Mouse (Mus musculus) c-Kit-positive CD71-negative TER-119-negative erythroid progenitor cells, embryonic 14.5 days (primary cell): Measurements from ENCODE around the gene Fuom.
A peak's percentile ranks its signal among the peaks of the same experiment; 100 is the strongest.
"Not testable (repeated sequence)": the region's sequence is repeated elsewhere in the genome, so short reads cannot be mapped to it uniquely, and the experiment has no call there.

Experiments
- DNase-seq: peaks from one replicate; pipeline ENCODE4 v3.0.0-alpha.2; 2013; ENCODE audit warnings: low read depth

Gene Fuom

GRCm38 (mm10) chr7:140101993-140102860 is at the start of gene Fuom:
TSS of gene Fuom (minus strand) at chr7:140102441.
- peak; percentile 76 for DNase-seq

DNA sequence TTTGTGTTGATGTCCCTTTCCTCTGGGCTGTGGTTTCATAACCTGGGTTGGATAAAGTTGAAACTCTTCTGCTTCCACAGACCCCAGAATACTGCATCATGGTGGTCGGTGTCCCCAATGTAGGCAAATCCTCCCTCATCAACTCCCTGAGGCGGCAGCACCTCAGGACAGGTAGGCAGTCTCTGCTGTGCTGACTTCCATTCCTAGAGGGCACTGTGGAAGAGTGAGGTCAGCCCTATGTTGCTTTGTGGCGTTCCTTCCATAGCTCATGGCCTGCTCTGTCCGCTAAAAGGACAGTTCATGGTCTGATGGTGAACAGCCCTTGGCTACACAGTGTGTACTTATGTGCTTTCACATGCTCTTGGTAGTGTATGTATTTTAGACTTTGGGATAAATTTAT is 42.3 kb upstream of the Fuom start:
- no peak for DNase-seq

GRCm38 (mm10) chr7:140141350-140141749 is 39.1 kb upstream of the Fuom start:
- peak; percentile 65 for DNase-seq

- DNase-seq = no peak
Observed at GRCm38 (mm10) chr7:140138021-140138310, 35.7 kb upstream of the Fuom start.

GRCm38 (mm10) chr7:140137135-140138020 is 35.1 kb upstream of the Fuom start, which contains the start of gene Mtg1:
TSS of gene Mtg1 (plus strand) at chr7:140137564.
- peak; percentile 84 for DNase-seq

DNA sequence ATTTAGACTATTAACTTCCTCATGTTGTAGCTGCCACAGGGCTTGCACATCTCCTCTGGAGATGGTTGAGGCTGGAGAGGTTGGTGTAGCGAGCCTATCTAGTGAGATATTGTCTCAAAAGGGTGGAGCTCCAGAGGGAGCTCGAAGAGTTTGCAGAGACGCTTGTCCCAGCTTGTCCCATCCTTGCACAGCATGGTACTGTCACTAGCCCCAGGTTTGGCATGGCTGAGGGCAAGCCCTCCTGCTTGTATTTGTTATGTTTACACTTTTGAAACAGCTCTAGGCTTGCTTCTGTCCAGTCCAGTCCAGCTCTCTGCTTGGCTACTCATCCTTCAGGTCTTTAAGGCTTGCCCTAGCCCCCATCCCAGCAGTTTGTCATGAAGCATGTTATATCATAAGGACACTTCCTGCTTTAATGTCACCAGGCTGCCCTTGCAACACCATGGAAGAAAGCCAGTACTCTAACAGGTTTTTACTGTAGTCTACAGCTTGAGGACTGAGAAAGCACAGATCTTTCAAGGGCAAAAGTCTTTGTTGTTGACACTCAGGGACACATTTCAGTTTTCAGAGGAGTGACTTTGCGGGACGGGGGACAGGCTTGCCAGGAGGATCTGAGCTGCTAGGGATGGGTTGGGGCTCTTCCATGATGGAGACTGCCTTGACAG is 33.0 kb upstream of the Fuom start:
- DNase-seq = no peak

DNA sequence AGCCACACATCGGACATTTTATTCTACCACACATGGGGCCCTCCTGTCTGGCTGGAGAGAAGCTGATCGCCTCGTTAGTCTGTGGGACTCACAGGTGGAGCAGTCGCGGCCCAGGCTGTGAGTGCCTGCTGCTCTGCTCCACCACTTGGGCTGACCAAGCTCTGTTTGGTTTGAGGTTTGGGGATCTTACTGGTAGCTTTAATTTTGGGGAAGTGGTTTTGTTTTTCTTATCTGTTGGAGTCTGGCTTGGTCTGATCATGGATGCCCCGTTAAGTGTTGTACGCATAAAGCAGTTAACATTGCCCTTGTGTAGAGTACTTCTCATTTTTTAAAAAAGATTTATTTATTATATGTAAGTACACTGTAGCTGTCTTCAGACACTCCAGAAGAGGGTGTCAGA is 31.8 kb upstream of the Fuom start:
- DNase-seq = not testable (repeated sequence)

DNA sequence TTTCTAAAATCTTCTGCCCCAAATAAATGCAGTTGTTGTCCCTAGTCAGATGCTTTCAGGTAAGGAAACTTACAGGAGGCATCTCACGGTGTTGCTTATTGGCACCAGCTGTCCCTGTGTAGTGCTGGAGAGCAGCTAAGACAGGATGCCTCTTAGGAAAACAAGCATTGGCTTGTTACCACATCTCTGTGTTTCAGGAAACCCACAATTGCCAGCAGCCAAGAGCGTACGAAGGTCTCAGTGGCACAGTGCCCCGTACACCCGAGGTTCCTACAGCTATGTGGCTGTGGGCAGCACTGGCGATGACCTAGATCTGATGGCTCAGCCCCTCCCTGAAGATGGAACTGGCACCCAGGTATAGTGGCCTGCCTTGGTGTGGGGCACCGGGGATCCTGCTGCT is 29.9 kb upstream of the Fuom start:
- not testable (repeated sequence) for DNase-seq

- DNase-seq = no peak
Observed at GRCm38 (mm10) chr7:140127911-140128310, 25.7 kb upstream of the Fuom start.

GRCm38 (mm10) chr7:140126934-140127333 is 24.7 kb upstream of the Fuom start:
- DNase-seq = no peak

- no peak for DNase-seq
Observed at GRCm38 (mm10) chr7:140126022-140126350, 23.7 kb upstream of the Fuom start.

- DNase-seq = peak; percentile 85
Observed at GRCm38 (mm10) chr7:140125278-140126021, 23.2 kb upstream of the Fuom start.

DNA sequence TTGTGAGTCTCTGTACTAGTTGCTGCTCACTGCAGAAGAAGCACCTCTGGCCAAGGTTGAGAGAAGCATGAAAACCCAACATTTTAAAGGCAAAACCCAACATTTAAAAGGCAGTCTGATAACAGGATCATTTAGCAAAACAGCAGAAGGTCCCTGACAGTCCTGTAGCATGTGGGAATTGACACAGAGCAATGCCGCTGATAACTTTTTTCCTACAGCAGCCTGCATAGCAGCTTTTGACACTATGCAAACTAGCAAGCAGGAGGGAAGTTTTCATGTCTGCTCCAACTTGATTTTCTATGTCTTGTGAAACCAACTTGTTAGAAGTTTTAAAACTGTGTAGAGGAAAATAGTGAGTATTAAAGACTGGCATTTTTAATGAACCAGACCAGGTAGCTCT is 22.1 kb upstream of the Fuom start:
- no peak for DNase-seq

GRCm38 (mm10) chr7:140122765-140123164 is 20.5 kb upstream of the Fuom start:
- no peak for DNase-seq

DNA sequence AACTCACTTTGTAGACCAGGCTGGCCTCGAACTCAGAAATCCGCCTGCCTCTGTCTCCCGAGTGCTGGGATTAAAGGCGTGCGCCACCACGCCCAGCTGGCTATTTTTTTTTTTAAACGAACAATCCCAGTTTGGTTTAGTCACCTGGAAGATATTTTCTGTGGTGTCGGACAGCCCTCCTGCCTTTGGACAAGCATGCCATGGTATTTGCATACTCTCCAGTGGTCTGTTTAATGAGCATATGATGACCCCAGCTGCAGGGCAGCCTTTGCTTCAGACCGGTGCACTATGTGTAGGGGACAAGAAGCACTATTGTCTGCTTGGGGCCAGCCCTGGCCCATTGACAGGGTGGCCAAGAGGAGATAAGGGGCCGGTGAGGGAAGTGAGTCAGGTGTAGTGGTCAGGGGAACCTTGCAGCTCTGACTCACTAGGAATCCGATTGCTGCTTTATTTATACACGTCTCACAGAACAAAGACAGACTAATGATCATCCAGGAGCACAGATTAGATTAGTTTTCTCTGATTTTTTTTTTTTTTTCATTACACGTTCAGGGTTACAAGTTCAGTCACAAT is 19.2 kb upstream of the Fuom start:
- no peak for DNase-seq

DNA sequence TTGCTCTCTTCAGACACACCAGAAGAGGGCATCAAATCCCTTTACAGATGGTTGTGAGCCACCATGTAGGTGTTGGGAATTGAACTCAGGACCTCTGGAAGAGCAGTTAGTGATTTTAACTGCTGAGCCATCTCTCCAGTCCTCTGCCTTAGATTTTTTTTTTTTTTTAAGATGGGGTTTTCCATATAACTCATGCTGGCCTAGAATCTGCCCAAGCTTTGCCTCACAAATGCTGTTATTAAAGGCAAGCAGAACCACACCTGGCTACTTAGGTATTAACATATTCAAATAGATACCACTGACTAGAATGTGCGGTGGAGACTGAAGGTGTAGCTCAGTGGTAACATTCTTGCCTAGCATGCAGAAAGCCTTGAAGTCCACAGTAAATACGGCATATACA is 18.2 kb upstream of the Fuom start:
- DNase-seq = no peak

GRCm38 (mm10) chr7:140116329-140117054 is 14.3 kb upstream of the Fuom start, which contains the start of gene Echs1:
TSS of gene Echs1 (minus strand) at chr7:140116476.
- DNase-seq = peak; percentile 87

DNA sequence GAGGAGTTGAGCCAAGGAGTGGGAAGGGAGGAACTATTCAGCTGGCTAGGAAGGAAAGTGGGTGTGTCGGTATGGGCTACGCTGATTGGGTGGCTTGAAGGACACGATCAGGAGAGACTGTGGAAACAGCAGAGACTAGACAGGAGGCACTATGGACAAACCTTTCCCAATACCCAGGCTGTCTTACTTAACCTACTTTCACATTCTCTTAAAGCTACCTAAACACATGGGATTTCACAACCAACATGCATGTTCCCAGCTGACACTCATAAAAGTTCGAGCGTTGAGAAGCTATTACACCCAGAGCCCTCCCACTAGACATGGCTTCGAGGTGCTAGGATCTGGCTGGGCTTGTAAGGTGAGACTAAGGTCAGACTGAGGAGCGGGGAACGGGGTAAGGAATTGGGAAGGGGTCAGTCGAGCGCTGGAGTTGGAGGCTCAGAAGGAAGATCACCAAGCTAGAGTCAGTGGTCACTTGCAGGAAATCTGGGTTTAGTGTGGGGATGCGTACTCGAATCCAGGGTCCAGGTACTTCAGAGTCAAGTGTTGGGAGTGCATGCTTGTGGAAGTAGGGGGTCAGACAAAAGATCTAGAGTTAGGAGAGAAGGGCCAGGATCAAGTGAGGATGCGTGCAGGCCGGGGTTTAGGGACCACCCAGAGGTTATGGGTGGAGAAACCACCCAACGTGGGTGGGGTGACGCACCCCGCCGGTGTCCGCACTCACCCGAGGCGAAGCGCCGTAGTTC is 13.5 kb upstream of the Fuom start, which contains the start of gene Paox:
Paox (plus strand) TSS at position 217 of the 746 bp plus-strand sequence.
- DNase-seq = no peak

- DNase-seq = no peak
Observed at GRCm38 (mm10) chr7:140111943-140112342, 9.7 kb upstream of the Fuom start.

GRCm38 (mm10) chr7:140104009-140104408 is 1.8 kb upstream of the Fuom start:
- no peak for DNase-seq
